Mouse (Mus musculus) macrophage (primary cell): Measurements from ENCODE around the gene Mbnl2. TPM values are rescaled to one million over a fixed set of nuclear protein-coding genes. Genes with fewer than 3 reads are reported as not detected.

ENCODE experiments used
- H3K27ac ChIP-seq: fragments of 350-480 bp; formaldehyde crosslinking; 2 replicates; pipeline ENCODE4 v1.9.0; 2021
- H3K36me3 ChIP-seq: fragments of 350-480 bp; formaldehyde crosslinking; 2 replicates; pipeline ENCODE4 v1.9.0; 2021; ENCODE audit errors: inconsistent target
- H3K4me3 ChIP-seq: fragments of 350-480 bp; formaldehyde crosslinking; 2 replicates; pipeline ENCODE4 v1.9.0; 2021; ENCODE audit errors: inconsistent target
- H3K79me2 ChIP-seq: fragments of 350-480 bp; formaldehyde crosslinking; 2 replicates; pipeline ENCODE4 v1.9.0; 2021; ENCODE audit errors: inconsistent target
- WGBS: methylation state at CpG from one replicate; pipeline ENCODE4 v1.1.7; 2026; ENCODE audit warnings: inconsistent platforms; ENCODE audit not compliant: missing documents; 5-methylcytosine and 5-hydroxymethylcytosine counted together
- polyA plus RNA-seq: library from polyadenylated mRNA; stranded (reverse); fragments of 250-400 nt; gene quantifications from 3 replicates; pipeline ENCODE4 v1.2.4, GENCODE M21; 2018; ENCODE audit warnings: inconsistent platforms

Gene Mbnl2
- polyA plus RNA-seq, 1 experiment from 2014 or later, result 126 TPM

DNA sequence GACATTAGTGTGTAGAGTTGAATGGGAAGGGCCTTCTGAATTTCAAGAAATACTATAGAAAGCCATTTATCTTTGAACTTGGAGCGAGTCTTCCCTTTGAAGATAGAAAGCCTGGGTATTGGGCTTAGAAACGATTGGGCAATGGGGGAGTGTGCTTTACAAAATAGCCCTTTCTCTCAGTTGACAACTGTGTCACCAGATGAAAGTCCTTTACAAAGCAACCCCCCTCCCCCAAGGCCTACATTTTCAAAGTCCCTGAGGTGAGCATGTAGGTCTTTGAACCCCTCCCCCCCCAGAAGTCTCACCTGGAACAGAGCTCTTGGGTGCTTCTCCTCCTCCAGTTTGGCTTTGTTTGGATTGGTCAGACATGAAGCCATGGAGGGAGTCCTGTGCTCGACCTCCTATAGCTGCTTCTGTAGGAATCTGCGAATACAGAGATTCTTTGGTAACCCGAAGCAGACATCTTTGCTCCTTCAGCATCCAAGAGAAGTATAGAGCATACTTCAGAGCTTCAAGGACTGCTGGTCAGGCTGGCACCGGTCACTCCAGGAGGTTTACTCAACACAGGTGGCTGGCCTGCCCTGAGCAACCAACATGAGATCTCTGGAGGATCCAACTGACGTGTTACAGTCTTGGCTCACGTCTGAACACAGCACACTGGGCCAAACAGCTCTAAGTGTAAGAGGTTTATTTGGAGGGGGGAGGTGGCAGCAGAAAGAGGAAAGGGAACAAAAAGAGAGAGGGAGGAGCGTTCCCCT lies 43.7 kb downstream of the Mbnl2 start:
- H3K4me3 ChIP-seq, result no peak overlapping the region
- H3K36me3 ChIP-seq, result no peaks in the 10 kb centered on the region
- WGBS, result 92% methylated on average over 9 of the region's 9 CpGs
- H3K27ac ChIP-seq, result no peak overlapping the region
- peaks cover 100% of the 10 kb centered on the region for H3K79me2 ChIP-seq

DNA sequence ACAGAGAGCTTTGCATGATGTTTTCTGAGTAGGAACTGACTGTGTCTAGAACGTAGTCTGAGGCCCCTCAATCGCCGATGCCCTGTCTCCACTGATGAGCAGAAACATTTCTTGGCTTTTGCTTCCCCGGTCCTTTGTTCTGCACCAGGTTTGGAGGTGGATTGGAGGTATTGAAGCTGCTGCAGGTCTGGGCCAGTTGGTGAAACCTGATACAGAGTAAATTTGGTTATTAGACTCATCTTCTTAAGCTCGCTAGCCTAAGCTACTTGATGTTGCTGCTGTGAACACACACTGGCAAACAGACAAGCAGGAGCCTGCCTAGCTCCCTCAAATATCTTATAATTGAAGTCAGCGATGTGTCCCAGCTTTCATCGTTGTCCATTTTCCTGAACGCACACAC lies 46.6 kb downstream of the Mbnl2 start:
- Histone ChIP-seq H3K36me3 (no peaks in the 10 kb centered on the region), H3K4me3 (no peak overlapping the region), H3K79me2 (peaks cover 95% of the 10 kb centered on the region), H3K27ac (no peak overlapping the region)
- 86% methylated on average over 8 of the region's 8 CpGs for WGBS

- H3K27ac ChIP-seq, result no peak overlapping the region
- peaks cover 95% of the 10 kb centered on the region for H3K79me2 ChIP-seq
- no peak overlapping the region for H3K4me3 ChIP-seq
- no peaks in the 10 kb centered on the region for H3K36me3 ChIP-seq
- WGBS, result 69% methylated on average over 1 of the region's 1 CpGs
Observed at GRCm38 (mm10) chr14:120323111-120323510, 47.6 kb downstream of the Mbnl2 start.

DNA sequence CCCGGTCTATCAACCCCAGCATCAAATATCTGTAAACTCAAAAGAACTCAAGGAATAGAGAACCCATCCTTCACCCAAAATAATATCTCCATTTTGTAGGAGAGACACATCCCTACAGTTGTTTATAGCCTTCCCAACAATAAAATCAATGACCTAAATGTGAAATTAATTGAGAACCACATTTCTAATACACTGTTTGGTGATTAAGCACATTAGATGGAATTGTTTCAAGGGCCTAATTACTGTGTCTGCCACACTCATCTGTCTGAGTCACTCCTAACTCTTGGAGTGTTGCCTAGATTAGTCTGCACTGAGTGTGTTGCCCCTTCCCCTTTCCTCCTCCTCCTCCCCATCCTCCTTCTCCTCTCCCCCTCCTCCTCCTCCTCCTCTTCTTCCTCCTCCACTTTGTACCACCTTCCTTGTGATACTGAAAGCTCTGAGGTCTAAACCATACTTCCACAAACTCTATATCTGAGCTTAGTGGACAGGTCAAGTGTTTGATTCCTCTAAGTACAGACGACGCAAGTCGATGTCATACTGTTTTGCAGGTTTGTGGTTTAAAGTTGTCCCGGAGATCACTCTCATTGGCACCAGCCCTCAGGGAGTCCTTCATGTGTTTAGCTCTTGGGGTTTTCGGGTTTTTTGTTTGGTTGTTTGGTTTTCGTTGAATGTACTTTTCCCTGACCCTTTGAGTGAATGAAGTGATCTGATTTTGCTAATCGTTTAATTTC lies 48.8 kb downstream of the Mbnl2 start:
- Histone ChIP-seq H3K79me2 (peaks cover 95% of the 10 kb centered on the region), H3K4me3 (no peak overlapping the region), H3K36me3 (no peaks in the 10 kb centered on the region), H3K27ac (peak overlapping the region; percentile 77)
- 47% methylated on average over 8 of the region's 8 CpGs for WGBS

GRCm38 (mm10) chr14:120324883-120325480 lies 49.5 kb downstream of the Mbnl2 start:
- Histone ChIP-seq H3K79me2 (peaks cover 95% of the 10 kb centered on the region), H3K4me3 (no peak overlapping the region), H3K27ac (peak overlapping the region; percentile 77), H3K36me3 (no peaks in the 10 kb centered on the region)
- 52% methylated on average over 19 of the region's 19 CpGs for WGBS

GRCm38 (mm10) chr14:120325673-120326072 lies 50.2 kb downstream of the Mbnl2 start:
- Histone ChIP-seq H3K4me3 (no peak overlapping the region), H3K79me2 (peaks cover 95% of the 10 kb centered on the region), H3K36me3 (no peaks in the 10 kb centered on the region; the same call in 1 of the 2 replicates), H3K27ac (peak overlapping the region; percentile 77)
- WGBS, result 0% methylated on average over 5 of the region's 5 CpGs

DNA sequence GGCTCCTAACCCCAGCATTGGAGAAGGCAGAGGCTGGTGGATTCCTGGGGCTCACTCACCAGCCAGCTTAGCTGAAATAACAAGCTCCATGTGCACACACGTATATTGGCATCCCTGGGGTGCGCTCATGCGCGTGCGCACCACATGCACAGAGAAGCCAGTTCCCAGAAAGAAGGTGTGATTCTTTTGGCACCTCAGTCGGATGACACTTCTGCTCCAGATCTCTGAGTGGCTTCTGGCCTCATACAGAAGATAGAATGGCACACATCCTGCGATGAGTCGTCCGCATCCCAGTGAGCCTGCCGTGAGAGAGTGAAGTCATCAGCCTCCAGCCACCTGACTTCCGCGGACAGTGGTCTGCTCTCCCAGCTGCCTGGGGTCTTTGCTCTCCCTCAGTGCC lies 55.0 kb downstream of the Mbnl2 start:
- no peak overlapping the region for H3K27ac ChIP-seq
- WGBS, result 88% methylated on average over 12 of the region's 12 CpGs
- H3K36me3 ChIP-seq, result peaks cover 14% of the 10 kb centered on the region; the same call in 1 of the 2 replicates
- peaks cover 96% of the 10 kb centered on the region for H3K79me2 ChIP-seq
- no peak overlapping the region for H3K4me3 ChIP-seq

DNA sequence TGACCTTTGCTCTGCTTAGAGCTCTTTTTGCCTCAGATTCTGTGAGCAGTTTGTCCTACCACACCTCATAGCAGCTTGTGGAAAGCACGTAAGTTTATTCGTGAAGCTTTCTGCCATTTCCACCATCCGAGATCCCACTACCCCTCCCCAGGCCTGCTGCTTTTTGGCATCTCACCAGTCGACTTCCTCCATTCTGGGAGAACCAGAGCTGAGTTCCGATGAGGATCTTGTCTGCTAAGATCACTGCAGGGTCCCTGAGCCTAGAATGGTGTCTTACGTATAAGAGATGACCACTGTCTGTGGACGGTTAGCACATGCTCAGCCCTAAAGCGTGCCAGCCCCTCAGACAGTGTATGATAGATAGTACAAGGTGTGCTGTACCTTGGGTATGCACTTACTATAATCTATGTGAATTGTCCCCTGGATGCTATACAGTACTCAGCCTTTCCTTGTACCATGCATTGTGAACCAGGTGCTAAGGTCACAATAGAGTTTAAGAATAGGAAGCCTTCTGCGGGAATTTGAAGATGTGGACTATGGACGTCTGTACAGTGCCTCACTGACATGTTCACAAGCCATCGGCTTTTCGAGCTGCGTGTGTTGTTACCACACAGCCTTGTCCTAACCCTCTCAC lies 55.5 kb downstream of the Mbnl2 start:
- no peak overlapping the region for H3K4me3 ChIP-seq
- H3K36me3 ChIP-seq, result peaks cover 14% of the 10 kb centered on the region; the same call in 1 of the 2 replicates
- WGBS, result 95% methylated on average over 13 of the region's 13 CpGs
- H3K79me2 ChIP-seq, result peaks cover 100% of the 10 kb centered on the region
- no peak overlapping the region for H3K27ac ChIP-seq

- H3K36me3 ChIP-seq, result peaks cover 14% of the 10 kb centered on the region; the same call in 1 of the 2 replicates
- H3K79me2 ChIP-seq, result peaks cover 100% of the 10 kb centered on the region
- 92% methylated on average over 13 of the region's 15 CpGs for WGBS
- H3K4me3 ChIP-seq, result no peak overlapping the region
- H3K27ac ChIP-seq, result no peak overlapping the region
Observed at GRCm38 (mm10) chr14:120333465-120334243, 58.2 kb downstream of the Mbnl2 start.

DNA sequence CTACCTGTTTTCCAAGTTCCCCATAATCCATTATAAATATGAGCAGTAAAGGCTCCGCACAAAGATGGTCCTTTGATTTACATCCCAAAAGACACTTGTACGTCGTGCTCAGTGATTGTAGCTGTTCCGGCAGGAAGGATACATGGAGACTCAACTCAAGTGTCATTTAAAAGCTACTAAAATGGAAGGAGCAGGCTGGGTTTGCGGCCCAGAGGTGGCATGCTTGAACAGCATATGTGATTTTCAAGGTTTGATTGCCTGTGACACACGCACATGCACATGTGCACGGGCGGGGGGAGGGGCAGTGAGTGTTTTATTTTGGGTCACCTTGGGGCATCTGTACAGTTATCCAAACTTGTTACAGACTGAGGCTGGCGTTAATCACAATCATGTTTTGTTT lies 59.9 kb downstream of the Mbnl2 start:
- H3K79me2 ChIP-seq, result peaks cover 100% of the 10 kb centered on the region
- H3K27ac ChIP-seq, result no peak overlapping the region
- peaks cover 14% of the 10 kb centered on the region; the same call in 1 of the 2 replicates for H3K36me3 ChIP-seq
- WGBS, result 94% methylated on average over 9 of the region's 9 CpGs
- no peak overlapping the region for H3K4me3 ChIP-seq

DNA sequence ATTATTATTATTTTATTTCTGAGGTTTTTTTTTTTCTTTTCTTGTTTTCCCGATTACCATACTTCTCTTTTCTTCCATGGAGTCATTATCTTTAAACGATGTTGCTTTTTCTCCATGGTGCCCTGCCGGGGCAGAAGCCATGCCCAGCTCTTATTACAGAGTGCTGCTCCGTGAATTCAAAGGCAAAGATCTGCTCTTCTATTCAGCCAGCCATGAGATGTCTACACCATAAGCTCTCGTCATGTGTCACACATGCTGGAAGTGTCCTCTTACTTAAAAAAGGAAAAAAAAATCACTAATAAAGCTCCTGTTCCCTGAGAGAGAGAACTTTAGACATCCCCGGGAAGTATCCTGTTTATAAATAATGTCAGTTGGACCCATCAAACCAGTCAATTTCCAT lies 60.4 kb downstream of the Mbnl2 start:
- Histone ChIP-seq H3K27ac (no peak overlapping the region), H3K36me3 (peaks cover 14% of the 10 kb centered on the region; the same call in 1 of the 2 replicates), H3K4me3 (no peak overlapping the region), H3K79me2 (peaks cover 100% of the 10 kb centered on the region)
- 99% methylated on average over 6 of the region's 6 CpGs for WGBS

- Histone ChIP-seq H3K79me2 (peaks cover 100% of the 10 kb centered on the region), H3K36me3 (peaks cover 14% of the 10 kb centered on the region; the same call in 1 of the 2 replicates), H3K27ac (no peak overlapping the region), H3K4me3 (no peak overlapping the region)
- WGBS, result 96% methylated on average over 7 of the region's 7 CpGs
Observed at GRCm38 (mm10) chr14:120336380-120336779, 60.9 kb downstream of the Mbnl2 start.

DNA sequence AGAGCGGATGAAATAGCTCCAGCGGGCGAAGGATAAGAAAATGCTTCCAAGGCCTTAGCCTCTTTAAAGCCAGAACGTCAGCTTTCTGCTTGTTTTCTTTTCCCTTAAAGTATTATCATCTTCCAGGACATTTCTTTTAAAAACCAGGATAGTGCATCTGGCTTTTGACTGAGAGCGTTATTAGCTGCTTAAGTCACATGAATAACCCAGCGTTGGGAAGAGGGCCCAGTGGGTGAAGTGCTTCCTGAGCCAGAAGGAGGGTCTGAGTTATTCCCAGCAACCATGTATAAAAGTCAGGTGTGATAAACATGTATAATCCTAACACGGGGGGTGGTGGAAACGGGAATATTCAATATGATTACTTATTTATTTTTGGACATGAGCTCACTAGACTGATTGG lies 61.4 kb downstream of the Mbnl2 start:
- peaks cover 100% of the 10 kb centered on the region for H3K79me2 ChIP-seq
- no peak overlapping the region for H3K27ac ChIP-seq
- H3K4me3 ChIP-seq, result no peak overlapping the region
- peaks cover 14% of the 10 kb centered on the region; the same call in 1 of the 2 replicates for H3K36me3 ChIP-seq
- WGBS, result 98% methylated on average over 7 of the region's 8 CpGs
